Mouse (Mus musculus): Measurements from ENCODE around the gene Drc1.

Drc1 gene

DNA sequence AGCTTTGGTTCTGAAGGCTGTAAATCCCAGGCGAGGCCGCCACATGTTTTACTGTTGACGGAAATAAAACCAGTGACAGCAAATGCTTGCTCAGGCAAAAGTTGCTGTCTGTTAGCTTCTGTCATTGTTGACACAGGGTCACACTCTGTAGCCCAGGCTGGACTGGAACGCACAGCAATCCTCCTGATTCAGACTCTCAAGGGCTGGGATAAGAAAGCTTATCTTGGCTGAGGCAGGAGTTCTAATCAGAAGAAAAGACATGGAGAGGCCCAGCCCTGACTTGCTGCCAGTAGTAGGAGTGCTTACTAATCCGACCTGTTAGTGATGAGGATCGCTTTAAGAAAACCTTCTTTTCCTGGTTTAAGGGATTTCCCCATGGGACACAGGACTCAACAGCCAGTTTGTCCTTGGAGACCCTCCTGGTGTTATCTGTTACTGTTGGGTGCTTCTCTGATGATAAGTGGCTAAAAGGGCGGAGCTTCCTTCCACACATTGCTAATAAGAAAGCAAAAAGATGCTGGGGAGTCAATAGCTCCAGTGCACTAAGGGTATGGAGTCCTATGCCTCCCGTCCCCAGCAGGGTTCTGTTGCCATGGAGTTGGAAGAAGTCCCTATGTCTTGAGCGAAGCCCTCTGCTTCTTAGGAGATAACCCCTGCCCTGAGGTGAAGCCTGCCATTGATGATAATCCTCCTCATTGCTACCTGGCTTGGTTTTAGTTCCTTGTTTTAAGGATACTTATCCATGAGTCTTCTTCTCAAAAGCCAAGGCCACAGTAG is 6.1 kb downstream of the Drc1 start:
- no peak for DNase-seq (ENCODE audit: low spot score)

- DNase-seq (ENCODE audit: low spot score) = no peak
Observed at GRCm38 (mm10) chr5:30340815-30341214, 59.6 kb downstream of the Drc1 start.

DNA sequence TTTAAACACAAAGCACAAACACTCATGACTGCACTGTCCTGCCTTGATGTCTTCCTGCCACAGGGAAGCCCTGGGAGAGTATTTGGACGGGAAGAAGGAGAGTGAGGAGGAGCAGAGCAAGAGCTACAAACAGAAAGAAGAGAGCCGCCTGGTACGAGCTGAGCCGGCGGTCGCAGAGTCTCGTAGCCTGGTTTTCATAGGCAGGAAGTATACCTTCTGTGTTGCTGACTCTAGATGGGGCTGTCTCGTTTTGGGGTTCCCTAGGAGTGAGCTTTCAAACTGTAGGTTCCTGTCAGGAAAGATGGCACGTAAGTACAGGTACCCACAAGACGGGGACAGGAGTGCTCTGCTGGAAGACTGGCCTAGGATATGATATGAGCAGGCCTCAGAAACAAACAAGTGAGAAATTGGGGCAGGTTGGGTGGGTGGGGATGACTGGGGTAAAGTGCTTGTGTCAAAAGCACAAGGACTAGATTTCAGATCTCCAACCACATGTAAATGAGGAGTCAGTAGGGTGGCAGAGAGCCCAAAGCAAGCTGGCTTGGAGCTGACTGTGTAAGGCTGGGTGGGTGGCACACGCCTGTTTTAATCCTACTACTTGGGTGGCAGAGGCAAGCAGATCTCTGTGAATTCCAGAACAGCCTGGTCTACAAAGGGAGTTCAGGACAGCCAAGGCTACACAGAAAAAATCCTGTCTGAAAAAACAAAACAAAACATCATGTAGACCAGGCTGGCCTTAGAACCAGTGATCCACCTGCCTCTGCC is 60.6 kb downstream of the Drc1 start:
- no peak for DNase-seq (ENCODE audit: low spot score)

GRCm38 (mm10) chr5:30342601-30343015 is 61.4 kb downstream of the Drc1 start:
- DNase-seq (ENCODE audit: low spot score) = no peak

- peak; percentile 85 for DNase-seq (ENCODE audit: low spot score)
Observed at GRCm38 (mm10) chr5:30343107-30343506, 61.9 kb downstream of the Drc1 start.

DNA sequence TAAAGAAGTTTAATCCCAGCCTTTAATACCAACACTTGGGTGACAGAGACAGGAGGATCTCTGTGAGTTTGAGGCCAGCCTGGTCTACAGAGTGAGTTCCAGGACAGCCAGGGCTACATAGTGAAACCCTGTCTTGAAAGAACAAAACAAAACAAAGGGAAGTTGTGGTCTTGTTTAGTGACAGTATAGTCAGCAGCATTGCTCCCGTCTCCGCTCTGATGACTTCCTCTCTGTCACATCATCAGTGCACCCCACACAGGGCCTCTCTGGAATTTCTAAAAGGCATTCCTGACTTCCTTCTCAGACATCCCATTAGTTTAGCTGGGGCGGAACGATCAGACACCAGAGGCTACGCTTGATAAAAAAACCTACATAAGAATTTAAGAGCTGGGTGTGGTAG is 62.7 kb downstream of the Drc1 start:
- no peak for DNase-seq (ENCODE audit: low spot score)

DNA sequence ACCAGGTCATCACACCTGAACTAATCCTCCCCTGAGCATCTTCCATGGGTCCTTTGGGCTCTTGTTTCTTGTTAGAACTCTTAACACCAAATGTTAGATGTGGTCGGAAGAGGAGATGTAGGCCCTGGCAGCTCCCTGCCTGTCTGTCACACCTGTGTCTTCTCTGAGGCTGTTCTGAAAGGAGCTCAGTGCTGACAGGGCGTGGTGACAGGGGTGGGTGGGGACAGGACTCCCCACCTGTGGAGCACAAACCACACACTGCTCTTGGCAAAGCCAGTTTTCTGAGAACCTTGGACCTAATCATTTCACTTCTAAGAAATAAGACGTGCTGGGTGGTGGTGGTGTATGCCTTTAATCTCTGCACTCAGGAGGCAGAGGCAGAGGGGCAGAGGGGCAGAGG is 72.4 kb downstream of the Drc1 start:
- DNase-seq (ENCODE audit: low spot score) = no peak

DNA sequence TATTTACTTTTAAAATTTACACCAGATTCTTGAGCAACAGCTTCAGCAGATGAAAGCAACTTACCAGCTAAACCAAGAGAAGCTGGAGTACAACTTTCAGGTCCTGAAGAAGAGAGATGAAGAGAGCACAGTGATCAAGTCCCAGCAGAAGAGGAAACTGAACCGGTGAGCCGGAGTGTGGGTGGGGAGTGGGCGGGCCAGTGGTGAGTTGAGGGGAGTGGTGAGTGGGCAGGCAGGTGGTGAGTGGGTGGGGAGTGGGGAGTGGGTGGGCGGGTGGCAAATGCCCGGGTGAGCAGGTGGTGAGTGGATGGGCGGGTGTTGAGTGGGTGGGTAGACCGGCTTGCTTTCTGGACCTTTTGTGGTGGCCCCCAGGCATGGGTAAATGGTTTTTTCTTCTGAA is 73.9 kb downstream of the Drc1 start:
- DNase-seq (ENCODE audit: low spot score) = no peak

GRCm38 (mm10) chr5:30355559-30356159 is 74.5 kb downstream of the Drc1 start:
- no peak for DNase-seq (ENCODE audit: low spot score)

GRCm38 (mm10) chr5:30356647-30357046 is 75.5 kb downstream of the Drc1 start:
- DNase-seq (ENCODE audit: low spot score) = no peak

- DNase-seq (ENCODE audit: low spot score) = no peak
Observed at GRCm38 (mm10) chr5:30358436-30359099, 77.4 kb downstream of the Drc1 start.

- no peak for DNase-seq (ENCODE audit: low spot score)
Observed at GRCm38 (mm10) chr5:30367405-30367804, 86.2 kb downstream of the Drc1 start.

DNA sequence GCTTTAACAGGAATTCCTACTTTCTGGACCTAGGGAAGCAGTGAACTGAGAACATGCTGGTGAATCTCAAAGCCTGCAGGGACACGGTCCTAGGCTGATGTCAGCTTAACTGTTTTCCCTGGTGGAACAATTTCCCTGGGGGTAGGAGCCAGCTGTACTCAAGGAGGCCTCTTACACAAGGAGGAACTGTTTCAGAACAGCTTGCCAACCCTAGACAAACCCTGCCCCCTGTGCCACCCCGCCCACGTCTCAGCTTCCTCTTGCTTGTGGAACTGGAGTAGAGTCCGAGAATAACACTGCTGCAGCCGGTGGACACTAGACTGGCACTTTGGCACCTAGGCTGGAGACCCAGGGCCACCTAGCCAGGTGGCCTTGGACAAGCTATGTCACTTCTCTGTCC is 88.2 kb downstream of the Drc1 start:
- DNase-seq (ENCODE audit: low spot score) = no peak

GRCm38 (mm10) chr5:30382876-30383275 is 101.7 kb downstream of the Drc1 start:
- peak; percentile 27 for DNase-seq (ENCODE audit: low spot score)

- DNase-seq (ENCODE audit: low spot score) = no peak
Observed at GRCm38 (mm10) chr5:30387726-30388125, 106.5 kb downstream of the Drc1 start.

DNA sequence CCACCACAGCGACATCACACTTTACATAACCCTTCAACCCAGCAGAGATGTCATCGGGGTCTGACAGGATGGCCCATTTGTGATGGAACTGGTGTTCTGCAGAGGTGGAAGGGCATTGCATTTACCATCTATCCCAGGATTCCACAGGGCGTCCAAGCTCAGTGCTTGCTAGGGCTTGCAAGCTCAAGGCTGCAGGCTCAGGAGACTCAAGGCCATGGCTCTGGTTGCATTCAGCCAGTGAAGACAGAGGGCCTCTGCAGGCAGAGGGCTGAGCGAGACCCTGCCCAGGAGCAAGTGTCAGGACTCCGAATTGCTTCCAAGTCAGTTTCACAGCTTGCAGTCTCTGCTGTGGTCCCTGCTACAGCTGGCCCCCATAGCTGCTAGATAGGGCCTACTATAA is 108.6 kb downstream of the Drc1 start:
- no peak for DNase-seq (ENCODE audit: low spot score)

GRCm38 (mm10) chr5:30391473-30391872 is 110.3 kb downstream of the Drc1 start:
- DNase-seq (ENCODE audit: low spot score) = peak; percentile 89

DNA sequence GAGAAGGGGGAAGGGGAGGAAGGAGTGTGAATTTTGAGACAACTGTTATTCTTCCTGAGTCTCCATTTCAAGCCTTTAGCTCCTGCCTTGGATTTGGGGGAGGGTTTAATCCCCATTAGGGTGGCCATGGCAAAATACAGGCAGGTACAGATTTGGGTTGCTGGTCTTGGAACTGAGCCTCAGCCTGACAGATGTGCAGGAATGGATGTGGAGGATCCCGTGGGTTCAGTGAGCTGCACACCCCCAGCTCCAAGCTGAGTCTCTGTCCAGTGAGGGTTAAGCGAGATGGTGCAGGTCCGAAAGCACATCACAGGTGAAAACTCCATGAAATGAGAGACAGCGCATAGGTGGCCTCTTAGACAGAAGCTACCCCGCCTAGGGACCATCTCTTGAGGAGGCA is 119.3 kb downstream of the Drc1 start:
- no peak for DNase-seq (ENCODE audit: low spot score)

- DNase-seq (ENCODE audit: low spot score) = peak; percentile 70
Observed at GRCm38 (mm10) chr5:30401165-30401564, 120.0 kb downstream of the Drc1 start.

GRCm38 (mm10) chr5:30406876-30407275 is 125.7 kb downstream of the Drc1 start:
- DNase-seq (ENCODE audit: low spot score) = peak; percentile 46

GRCm38 (mm10) chr5:30411524-30411923 is 130.3 kb downstream of the Drc1 start:
- DNase-seq (ENCODE audit: low spot score) = no peak

GRCm38 (mm10) chr5:30415381-30415780 is 134.2 kb downstream of the Drc1 start:
- DNase-seq (ENCODE audit: low spot score) = no peak

GRCm38 (mm10) chr5:30415876-30416275 is 134.7 kb downstream of the Drc1 start:
- no peak for DNase-seq (ENCODE audit: low spot score)

Data from embryo, embryonic 10.5 days (tissue).